Comparison of ENCODE assay signal across 16 mouse cellular contexts in genomic region chr7:27276021-27276420, GRCm38 (mm10). TPM values are rescaled to one million over a fixed set of nuclear protein-coding genes. Genes with fewer than 3 reads are reported as not detected.
DNase-seq lines count a peak whose midpoint lies in the region; ATAC-seq and TF ChIP-seq lines count a peak whose summit lies in the region.
"Had no signal": no experiment of that assay in that cellular context is flagged by ENCODE, and none has a peak within 500 bp of the region (broad histone marks: within the 10 kb centered on the region; RNA-seq: fewer than 3 reads in every experiment).

No protein-coding gene starts in this region.

- 62% methylated on average over 7 of the region's 7 CpGs for WGBS in embryonic facial prominence, embryonic 14.5 days
- 63% methylated on average over 7 of the region's 7 CpGs for WGBS in embryonic facial prominence, embryonic 10.5 days
- WGBS in liver, embryonic 15.5 days (ENCODE audit: insufficient replicate concordance): 25% methylated on average over 7 of the region's 7 CpGs
- 66% methylated on average over 7 of the region's 7 CpGs for WGBS in cerebellum, adult 2 months

- no peaks in the 10 kb centered on the region for H3K27me3 ChIP-seq in embryonic facial prominence, embryonic 14.5 days (replicated peaks; ENCODE audit: control insufficient read depth, insufficient read depth, low read length)
- H3K27me3 ChIP-seq in embryonic facial prominence, embryonic 10.5 days (replicated peaks; ENCODE audit: low read depth, poor library complexity, severe bottlenecking): no peaks in the 10 kb centered on the region
- no peaks in the 10 kb centered on the region for H3K27me3 ChIP-seq in liver, embryonic 15.5 days
- no peaks in the 10 kb centered on the region for H3K27me3 ChIP-seq in cerebellum, adult 2 months (ENCODE audit: control insufficient read depth, insufficient read depth, low read length)
- H3K27me3 ChIP-seq: hindbrain, embryonic 15.5 days; midbrain, embryonic 13.5 days had no signal

- TF ChIP-seq CTCF in cerebellum, adult 2 months (IDR thresholded peaks at IDR 0.05; ENCODE audit: borderline replicate concordance, insufficient read depth, low read depth, low read length): no peak

- no peak for DNase-seq in embryonic facial prominence, embryonic 14.5 days (ENCODE audit: low spot score)
- no peak for DNase-seq in embryonic facial prominence, embryonic 10.5 days (ENCODE audit: low spot score)
- DNase-seq in A20 (ENCODE audit: low read depth, low spot score): peak; percentile 35
- peak; percentile 49 for DNase-seq in c-Kit-positive CD71-positive TER-119-positive erythroid progenitor cells, embryonic 14.5 days (ENCODE audit: low spot score)
- no peak for DNase-seq in spleen, postnatal 36 days (ENCODE audit: low spot score in 2 of 2)
- no peak for DNase-seq in cerebellum, adult 2 months
- DNase-seq in left cerebral cortex, adult 9 months (ENCODE audit: low spot score in 2 of 2): no peak
- DNase-seq: adrenal gland, postnatal 14 days; cerebellum, postnatal 14 days; gastrocnemius, postnatal 14 days; heart, postnatal 10 days; lung, postnatal 36 days had no signal

- ATAC-seq in embryonic facial prominence, embryonic 14.5 days (ENCODE audit: low read depth): 0 out of 2 replicates have a peak, but pooled peaks have one; percentile 27
- 0 out of 2 replicates have a peak, but pooled peaks have one; percentile 32 for ATAC-seq in liver, embryonic 15.5 days (ENCODE audit: insufficient read depth)
- ATAC-seq: midbrain, embryonic 13.5 days had no signal

- no peak overlapping the region for H3K27ac ChIP-seq in embryonic facial prominence, embryonic 14.5 days (replicated peaks; ENCODE audit: low read depth, low read length)
- no peak overlapping the region for H3K27ac ChIP-seq in embryonic facial prominence, embryonic 10.5 days (replicated peaks)
- no peak overlapping the region for H3K27ac ChIP-seq in liver, embryonic 15.5 days (replicated peaks)
- H3K27ac ChIP-seq in cerebellum, adult 2 months (ENCODE audit: insufficient read depth, low read length): no peak overlapping the region
- H3K27ac ChIP-seq: hindbrain, embryonic 15.5 days; kidney, postnatal 0 days; midbrain, embryonic 13.5 days had no signal

- H3K4me3 ChIP-seq in embryonic facial prominence, embryonic 14.5 days (ENCODE audit: low read depth, low read length): no peak overlapping the region
- no peak overlapping the region for H3K4me3 ChIP-seq in embryonic facial prominence, embryonic 10.5 days
- H3K4me3 ChIP-seq in liver, embryonic 15.5 days (replicated peaks): no peak overlapping the region
- H3K4me3 ChIP-seq in cerebellum, adult 2 months (replicated peaks; ENCODE audit: insufficient read depth, low read depth, low read length): no peak overlapping the region
- H3K4me3 ChIP-seq: hindbrain, embryonic 15.5 days; midbrain, embryonic 13.5 days had no signal

- peaks cover 90% of the 10 kb centered on the region for H3K36me3 ChIP-seq in embryonic facial prominence, embryonic 14.5 days (ENCODE audit: control insufficient read depth, insufficient read depth, low read length)
- H3K36me3 ChIP-seq in embryonic facial prominence, embryonic 10.5 days (replicated peaks): peaks cover 92% of the 10 kb centered on the region
- H3K36me3 ChIP-seq in liver, embryonic 15.5 days (replicated peaks): no peaks in the 10 kb centered on the region

- no peak overlapping the region for H3K4me2 ChIP-seq in embryonic facial prominence, embryonic 14.5 days (ENCODE audit: low read depth, low read length)
- no peak overlapping the region for H3K4me2 ChIP-seq in liver, embryonic 15.5 days
- H3K4me2 ChIP-seq: hindbrain, embryonic 15.5 days; midbrain, embryonic 13.5 days had no signal

- no peak for TF ChIP-seq POLR2A in cerebellum, adult 2 months (IDR thresholded peaks at IDR 0.05; ENCODE audit: borderline replicate concordance, insufficient read depth, low read length)

- no peaks in the 10 kb centered on the region for H3K9me3 ChIP-seq in embryonic facial prominence, embryonic 14.5 days (ENCODE audit: control insufficient read depth, low read length)
- H3K9me3 ChIP-seq in embryonic facial prominence, embryonic 10.5 days: peaks cover 4% of the 10 kb centered on the region; the same call in 1 of the 2 replicates
- H3K9me3 ChIP-seq in liver, embryonic 15.5 days (replicated peaks): no peaks in the 10 kb centered on the region
- H3K9me3 ChIP-seq: hindbrain, embryonic 15.5 days; midbrain, embryonic 13.5 days had no signal

- H3K9ac ChIP-seq in embryonic facial prominence, embryonic 14.5 days (ENCODE audit: low read depth, low read length): no peak overlapping the region
- H3K9ac ChIP-seq in liver, embryonic 15.5 days: no peak overlapping the region
- H3K9ac ChIP-seq: hindbrain, embryonic 15.5 days; midbrain, embryonic 13.5 days had no signal

- no peaks in the 10 kb centered on the region for H3K4me1 ChIP-seq in embryonic facial prominence, embryonic 14.5 days (ENCODE audit: control insufficient read depth, insufficient read depth, low read length)
- H3K4me1 ChIP-seq in embryonic facial prominence, embryonic 10.5 days: peaks cover 3% of the 10 kb centered on the region; the same call in 1 of the 2 replicates
- H3K4me1 ChIP-seq in liver, embryonic 15.5 days (replicated peaks): peaks cover 16% of the 10 kb centered on the region; the same call in 1 of the 2 replicates
- no peaks in the 10 kb centered on the region for H3K4me1 ChIP-seq in cerebellum, adult 2 months (ENCODE audit: control insufficient read depth, insufficient read depth, low read length)
- H3K4me1 ChIP-seq: hindbrain, embryonic 15.5 days; midbrain, embryonic 13.5 days had no signal

RNA-seq across cellular contexts. Expression of gene Numbl, which starts 17.8 kb away (rescaled TPM):
- polyA plus RNA-seq in embryonic facial prominence, embryonic 14.5 days (2014; fragmentation: Nextera tagmentation; extraction: Ambion mirVana): 25.1 and 28.4 TPM in 2 replicates
- 14.8 and 15.0 TPM in 2 replicates for polyA plus RNA-seq in embryonic facial prominence, embryonic 10.5 days (2016; fragmentation: Nextera tagmentation; extraction: Ambion mirVana)
- 2.0 and 2.6 TPM in 2 replicates for polyA plus RNA-seq in liver, embryonic 15.5 days (2015; fragmentation: Nextera tagmentation; extraction: Ambion mirVana)
- 56.7 and 64.1 TPM in 2 replicates for polyA plus RNA-seq in cerebellum, adult 2 months (2012; rRNA removed)

RNA-seq across cellular contexts. Expression of gene Coq8b, which starts 43.2 kb away (rescaled TPM):
- polyA plus RNA-seq in embryonic facial prominence, embryonic 14.5 days (2014; fragmentation: Nextera tagmentation; extraction: Ambion mirVana): 16.8 and 18.2 TPM in 2 replicates
- polyA plus RNA-seq in embryonic facial prominence, embryonic 10.5 days (2016; fragmentation: Nextera tagmentation; extraction: Ambion mirVana): 18.4 and 18.7 TPM in 2 replicates
- polyA plus RNA-seq in liver, embryonic 15.5 days (2015; fragmentation: Nextera tagmentation; extraction: Ambion mirVana): 23.8 and 26.5 TPM in 2 replicates
- 20.8 and 23.9 TPM in 2 replicates for polyA plus RNA-seq in cerebellum, adult 2 months (2012; rRNA removed)

RNA-seq across cellular contexts. Expression of gene Itpkc, which starts 47.6 kb away (rescaled TPM):
- polyA plus RNA-seq in embryonic facial prominence, embryonic 14.5 days (2014; fragmentation: Nextera tagmentation; extraction: Ambion mirVana): 8.1 and 8.7 TPM in 2 replicates
- 5.1 and 5.6 TPM in 2 replicates for polyA plus RNA-seq in embryonic facial prominence, embryonic 10.5 days (2016; fragmentation: Nextera tagmentation; extraction: Ambion mirVana)
- polyA plus RNA-seq in liver, embryonic 15.5 days (2015; fragmentation: Nextera tagmentation; extraction: Ambion mirVana): 1.7 and 2.1 TPM in 2 replicates
- 12.4 and 13.2 TPM in 2 replicates for polyA plus RNA-seq in cerebellum, adult 2 months (2012; rRNA removed)

Comparison
In these comparisons a context has a peak if more than half of its experiments do, and no peak if none do; other contexts are left out.
1. DNase-seq: peak in A20 (single experiment) and c-Kit-positive CD71-positive TER-119-positive erythroid progenitor cells, embryonic 14.5 days (single experiment); none in embryonic facial prominence, embryonic 14.5 days (single experiment), embryonic facial prominence, embryonic 10.5 days (single experiment), spleen, postnatal 36 days (0 of 2), cerebellum, adult 2 months (0 of 2) and left cerebral cortex, adult 9 months (0 of 2).